Mouse (Mus musculus) 3T3-L1 (cell line): ENCODE results near the gene Rgs3.

Experiments
- DNase-seq: peaks from one replicate; pipeline ENCODE4 v3.0.0-alpha.2; 2015; ENCODE audit warnings: low read depth, low spot score

The Rgs3 gene

DNA sequence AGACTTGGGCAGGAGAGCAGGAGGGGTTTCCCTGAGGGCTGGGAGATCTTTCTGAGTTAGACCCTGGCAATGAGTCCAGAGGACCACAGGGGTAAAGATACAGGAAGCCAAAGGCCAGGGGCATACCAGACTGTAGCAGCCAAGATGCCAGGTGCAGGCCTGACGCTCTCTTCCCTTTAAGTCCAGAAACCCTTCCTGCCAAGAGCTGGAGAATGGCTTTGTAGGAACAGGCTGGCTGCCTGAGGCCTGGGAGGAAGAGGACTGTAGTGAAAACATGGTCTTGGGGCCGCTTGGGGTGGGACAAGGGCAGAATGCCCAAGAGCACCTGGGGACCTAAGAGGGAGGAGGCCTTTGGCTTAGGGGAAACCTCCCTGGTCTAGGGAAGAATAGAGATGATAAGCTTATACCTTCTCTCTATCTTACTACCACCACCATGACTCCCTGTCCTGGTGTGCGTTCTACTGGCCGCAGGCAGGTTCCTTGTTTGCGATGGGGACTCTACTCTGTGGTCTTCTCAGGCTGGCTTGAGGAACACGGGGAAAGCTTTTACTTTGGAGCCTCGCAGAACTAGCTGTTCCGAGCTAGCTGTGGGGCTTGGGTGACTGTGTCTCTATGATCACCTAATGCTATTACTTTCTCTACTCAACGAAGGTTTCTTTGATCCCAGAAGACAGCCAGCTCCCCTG lies 46.4 kb downstream of the Rgs3 start:
- DNase-seq = no peak

DNA sequence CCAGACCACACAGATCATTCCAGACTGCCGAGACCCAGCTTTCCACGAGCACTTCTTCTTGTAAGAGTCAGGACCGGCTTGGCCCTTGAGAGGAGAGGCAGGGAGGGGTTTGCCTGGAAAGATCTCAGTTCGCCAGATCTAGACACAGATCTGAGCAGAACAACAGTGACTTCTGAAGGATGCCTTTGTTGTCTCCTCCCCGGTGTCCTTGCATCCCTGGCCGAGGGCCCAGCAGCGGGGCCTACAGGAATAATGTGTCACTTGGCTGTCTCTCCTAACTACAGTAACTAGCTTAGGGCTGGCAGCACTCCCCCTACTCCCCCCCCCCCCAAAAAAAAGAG lies 46.9 kb downstream of the Rgs3 start:
- no peak for DNase-seq

DNA sequence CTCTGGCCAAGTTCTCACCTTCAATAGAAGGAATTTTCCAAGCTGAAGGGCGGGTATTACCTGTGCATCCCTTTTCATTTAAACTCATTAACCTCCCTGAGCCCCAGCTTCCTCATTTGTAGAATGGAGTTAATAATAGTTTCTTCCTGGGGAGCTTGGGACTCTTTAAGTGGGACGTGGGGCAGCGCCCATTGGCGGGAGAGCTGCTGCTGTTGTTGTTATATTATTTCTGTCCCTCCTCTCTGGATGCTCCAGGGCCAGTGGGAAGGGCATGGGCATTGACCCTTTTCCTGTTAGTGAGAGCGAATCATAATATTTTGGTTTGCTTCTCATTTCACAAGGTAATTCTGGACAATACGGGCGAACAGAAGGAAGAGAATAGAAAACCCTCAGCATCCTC lies 47.3 kb downstream of the Rgs3 start:
- no peak for DNase-seq

DNA sequence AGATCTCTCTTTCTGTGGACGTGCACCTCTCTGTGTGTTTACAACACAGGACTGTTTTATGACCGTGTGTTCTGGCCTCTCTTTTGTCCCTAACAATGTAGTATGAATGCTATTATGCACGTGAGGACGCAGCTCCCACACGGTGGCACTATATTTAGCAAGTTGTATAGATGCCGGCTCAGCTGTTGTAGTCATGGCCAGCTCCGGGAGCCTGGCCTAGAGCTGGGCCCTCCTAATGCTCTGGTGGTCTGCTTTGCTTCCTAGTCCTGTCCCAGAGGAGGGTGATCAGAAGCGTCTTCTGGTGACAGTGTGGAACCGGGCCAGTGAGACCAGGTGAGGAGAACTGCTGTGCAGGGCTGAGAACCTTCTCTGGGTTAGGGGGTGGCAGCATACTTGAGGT lies 47.7 kb downstream of the Rgs3 start:
- DNase-seq = no peak

DNA sequence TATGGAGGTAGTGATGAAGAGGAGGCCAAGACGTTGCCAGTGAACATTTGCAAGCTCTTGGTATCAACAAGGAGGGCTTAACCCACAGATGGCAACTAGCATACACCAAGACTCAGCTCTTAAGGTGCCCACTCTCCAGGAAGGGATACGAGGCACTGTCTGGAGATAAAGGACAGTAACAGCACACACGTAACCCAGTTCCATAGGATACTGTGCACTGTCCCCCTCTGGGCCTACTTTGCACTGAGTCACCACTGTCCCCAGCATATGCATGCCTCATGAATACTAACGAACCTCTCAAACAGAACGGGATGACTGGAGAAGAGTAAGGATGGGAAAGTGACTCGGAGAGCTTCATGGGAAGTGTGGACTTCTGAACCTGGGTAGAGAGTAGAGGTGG lies 48.2 kb downstream of the Rgs3 start:
- DNase-seq = no peak

DNA sequence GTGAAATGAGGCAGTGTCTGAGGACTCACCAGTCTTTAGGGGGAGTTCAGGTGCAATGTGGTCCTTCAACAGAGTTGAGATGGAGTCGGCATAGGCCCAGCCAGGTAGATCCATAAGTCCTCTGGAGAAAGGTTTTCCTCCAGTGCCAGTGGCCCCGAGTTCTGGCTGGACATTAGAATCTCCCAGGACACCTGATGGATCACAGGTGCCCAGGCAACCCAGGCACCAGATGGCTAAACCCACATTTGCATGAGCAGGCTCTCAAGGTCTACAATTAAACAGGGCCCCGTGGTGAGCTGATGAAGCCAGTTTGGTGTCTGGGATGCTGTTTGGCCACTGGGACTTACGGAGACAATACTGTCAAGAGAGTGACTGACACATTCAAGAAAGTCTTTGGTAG lies 49.7 kb downstream of the Rgs3 start:
- no peak for DNase-seq

DNA sequence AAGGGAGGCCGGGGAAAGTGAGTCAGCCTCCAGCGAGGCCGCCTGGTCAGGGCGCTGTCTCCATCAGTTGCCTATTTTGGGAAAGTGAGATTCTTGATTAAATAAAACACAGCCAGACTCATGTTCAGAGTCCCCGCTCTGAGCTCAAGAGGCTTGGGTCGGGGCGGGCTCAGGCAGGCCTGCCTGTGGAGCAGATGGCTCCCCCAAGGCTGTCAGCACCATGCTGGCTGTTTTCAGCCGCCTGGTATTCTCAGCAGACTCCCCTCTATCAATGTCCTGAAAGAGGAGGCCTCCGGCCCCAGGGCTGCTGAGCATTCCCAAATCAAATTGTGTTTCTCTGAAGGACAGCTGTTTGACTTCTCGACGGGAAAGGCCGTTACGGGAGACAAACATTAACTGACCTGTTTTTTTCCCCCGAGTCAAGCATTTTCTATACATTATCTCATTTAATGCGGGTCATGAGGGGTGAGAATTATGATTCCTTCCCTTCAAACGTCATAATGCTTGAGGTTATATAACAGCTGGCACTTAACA lies 50.6 kb downstream of the Rgs3 start:
- no peak for DNase-seq

DNA sequence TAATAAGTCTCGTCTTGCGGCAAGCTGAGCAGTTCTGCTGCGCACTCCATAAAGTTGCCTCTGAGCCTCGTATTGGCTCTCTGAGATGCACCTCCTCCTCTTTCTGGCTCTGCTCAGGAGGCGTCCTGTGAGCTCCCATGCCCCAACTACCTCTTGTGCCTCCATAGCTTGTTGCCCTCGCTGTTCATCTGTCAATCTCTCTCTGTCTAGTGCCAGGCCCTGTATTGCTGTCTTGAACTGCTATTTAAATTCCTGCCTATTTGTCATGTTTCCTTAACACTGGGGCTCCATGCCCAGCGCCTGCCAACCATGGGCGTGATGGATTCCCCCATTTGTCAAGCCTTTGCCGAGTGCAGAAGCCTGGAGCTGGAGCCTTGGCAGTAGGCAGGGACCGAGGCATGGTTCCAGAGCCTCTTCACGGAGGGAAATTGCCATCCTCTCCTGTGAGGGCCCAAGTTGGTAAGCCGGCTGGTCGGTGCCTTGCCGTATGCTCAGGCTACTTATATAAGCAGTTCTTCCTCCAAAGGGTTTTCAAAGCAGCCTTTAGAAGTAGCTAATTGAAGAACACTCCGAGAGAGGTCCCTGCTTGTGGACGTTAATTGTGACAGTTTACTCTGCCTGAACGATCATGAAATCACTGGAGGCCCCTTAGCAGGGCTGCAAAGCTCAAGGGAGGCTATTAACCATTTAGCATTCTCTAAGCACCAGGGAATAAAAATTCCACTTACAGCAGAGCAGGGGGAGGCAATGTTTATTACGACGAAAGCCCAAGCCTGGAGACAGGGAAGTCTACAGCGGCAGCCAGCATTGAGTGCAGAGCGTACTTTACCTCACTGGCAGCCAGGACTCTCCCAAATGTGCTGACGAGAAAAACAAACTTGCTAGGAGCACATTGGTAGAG lies 53.2 kb downstream of the Rgs3 start:
- DNase-seq = no peak

DNA sequence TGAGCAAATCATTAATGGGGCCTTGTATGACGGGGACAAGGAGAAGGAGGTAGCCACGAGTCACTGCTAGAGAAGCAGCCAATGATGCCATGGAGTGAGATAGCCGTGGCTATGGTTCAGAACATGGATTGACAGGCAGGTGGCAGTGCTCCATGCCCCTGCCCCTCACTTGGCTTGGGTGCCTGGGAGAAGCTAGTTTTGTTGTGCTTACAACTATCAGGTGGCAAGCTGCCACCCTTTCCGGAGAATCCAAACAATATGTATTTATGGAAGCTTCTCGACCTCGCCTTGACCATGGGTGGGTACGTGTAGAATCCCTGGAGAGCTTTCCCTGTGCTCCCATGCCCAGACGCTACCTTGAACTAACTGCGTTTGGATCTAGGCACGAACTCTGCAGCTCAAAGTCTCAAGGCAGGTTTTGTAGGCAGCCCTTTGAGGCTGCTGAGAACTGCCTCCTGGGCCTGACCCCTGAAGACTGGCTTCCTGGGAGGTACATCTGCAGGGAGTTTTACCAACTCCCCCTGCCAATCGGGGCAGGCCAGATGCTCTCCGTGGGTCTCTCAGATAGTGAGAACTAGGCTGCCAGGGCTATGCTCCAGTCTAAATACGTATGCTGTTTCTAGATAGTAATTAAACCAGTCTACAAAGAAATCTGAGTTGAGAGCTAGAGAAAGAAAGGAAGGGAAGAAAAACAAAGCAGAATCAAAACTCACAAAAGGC lies 54.2 kb downstream of the Rgs3 start:
- no peak for DNase-seq

DNA sequence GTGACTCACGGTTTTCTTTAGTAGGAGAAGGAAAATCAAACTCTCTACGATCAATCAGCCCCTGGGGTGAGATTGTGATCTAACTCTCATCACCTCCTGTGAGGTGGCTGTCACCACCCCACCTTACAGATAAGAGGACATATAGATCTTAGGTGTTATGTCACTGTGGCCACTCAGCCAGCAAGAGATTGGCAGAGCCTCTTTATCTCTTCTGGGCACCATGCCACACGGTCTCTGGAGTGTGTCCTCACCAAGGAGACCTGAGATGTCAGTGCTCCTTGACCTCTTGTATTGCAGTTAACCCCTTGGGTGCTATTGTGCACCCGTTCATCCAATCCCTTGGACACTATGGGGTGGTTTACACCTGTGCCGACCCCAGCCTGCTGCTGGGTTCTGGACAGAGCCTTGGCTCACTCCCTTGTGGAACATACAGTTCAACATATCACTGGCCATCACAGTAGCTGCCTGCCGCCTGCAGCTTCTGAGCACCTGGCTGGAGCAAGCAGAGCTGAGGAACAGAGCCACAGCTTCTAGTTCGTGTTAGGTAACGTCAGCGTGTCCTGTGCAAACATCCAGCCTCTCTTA lies 58.3 kb downstream of the Rgs3 start:
- no peak for DNase-seq

DNA sequence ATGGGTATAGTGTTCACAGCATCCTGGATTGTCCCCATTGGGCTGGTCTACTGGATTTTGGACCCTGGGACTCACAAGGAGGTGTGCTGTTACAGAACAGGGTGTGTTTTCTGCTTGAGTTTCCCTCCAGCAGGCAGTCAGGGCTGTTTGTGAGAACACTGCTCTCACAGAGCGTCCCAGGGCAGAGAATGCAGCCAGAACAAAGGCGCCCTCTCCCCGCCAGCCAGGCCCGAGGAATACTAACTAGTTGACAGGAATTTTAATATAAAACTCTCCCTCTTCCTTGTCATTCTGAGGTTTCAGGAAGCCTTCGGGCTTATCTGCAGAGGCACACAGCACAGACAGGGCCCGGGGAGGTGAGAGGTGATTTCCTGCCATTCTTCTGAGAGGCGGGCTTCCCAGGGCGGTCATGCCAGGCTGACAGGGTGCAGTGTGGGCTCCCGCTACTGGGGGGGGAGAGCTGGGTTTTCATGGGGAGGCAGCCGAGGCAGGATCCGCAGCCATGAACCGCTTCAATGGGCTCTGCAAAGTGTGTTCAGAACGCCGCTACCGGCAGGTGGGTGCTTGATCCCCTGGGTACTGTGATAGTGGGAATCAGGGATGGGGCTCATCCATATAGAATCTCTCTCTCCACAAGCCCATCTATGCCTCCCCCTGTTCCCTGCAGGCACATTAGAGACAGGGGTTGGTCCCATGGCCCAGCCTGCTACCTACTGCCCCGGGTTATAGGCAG lies 59.8 kb downstream of the Rgs3 start:
- no peak for DNase-seq

DNA sequence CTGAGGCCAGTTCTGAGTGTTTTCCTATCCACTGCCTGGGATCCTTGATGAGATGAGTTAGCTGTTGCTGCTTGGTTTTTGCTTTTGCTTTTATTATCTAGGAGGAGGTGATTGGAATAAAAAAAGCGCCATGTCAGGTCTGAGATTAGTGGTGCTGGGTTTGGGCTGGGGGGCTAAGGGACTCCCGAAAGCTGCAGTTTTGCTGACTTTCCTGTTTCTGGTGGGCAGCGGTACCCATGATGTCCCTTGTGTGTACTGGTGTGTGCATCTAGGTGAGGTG lies 60.3 kb downstream of the Rgs3 start:
- no peak for DNase-seq

DNA sequence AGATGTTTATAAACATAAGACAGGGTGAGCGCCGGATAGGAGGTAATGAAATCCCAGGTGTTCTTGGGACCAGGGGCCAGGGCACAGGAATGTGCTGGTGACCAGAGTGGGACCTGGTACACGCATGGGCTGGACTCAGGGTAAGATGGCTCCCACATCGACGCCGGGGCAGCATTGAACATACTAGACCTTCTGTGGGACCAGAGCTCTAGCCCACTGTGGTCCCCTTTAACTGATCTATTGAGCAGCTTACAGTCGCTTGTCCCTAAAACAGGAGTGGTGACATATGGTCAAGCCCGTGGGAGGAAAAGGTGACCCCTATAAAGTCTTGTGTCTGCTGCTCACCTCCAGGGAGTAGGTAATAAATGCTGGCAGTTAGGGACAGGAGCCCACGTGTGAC lies 61.5 kb downstream of the Rgs3 start:
- no peak for DNase-seq

DNA sequence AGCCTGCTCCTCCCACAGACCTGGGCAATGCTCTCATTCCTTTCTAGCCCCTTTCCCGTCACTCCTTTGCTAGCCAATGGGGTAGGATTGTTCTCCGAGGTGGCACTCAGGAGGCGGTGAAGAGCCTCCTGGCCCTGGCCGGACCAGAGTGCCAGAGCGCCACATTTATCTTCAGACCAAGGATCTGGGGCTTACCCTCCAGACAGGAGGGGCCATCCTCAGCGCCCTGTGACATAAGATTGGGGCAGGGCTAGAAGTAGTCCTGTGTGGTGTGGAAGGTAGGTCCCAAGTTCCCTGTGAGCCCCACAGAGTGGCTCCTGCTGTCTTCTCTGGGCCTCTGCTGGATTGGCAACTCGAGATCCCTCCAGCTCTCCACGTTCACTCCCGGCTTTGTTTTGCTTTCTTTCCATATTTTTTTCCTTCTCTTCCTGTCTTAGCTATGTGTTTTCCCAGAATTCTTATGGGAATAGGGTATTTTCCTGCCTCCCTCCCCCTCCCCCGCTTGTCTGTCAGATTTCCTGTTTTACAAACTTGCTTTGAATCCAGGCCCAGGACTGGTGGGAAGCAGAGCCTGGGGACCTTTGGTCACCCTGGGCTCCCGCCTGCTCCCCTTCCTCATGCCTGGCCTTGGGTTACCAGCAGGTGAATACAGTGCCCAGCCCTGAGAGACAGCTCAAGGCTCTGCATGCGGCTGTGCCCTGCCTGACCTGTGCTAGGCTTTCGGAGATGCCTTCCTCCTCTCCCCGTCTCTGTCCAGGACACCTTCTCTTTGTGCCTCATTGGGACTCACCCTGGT lies 62.4 kb downstream of the Rgs3 start:
- DNase-seq = no peak

DNA sequence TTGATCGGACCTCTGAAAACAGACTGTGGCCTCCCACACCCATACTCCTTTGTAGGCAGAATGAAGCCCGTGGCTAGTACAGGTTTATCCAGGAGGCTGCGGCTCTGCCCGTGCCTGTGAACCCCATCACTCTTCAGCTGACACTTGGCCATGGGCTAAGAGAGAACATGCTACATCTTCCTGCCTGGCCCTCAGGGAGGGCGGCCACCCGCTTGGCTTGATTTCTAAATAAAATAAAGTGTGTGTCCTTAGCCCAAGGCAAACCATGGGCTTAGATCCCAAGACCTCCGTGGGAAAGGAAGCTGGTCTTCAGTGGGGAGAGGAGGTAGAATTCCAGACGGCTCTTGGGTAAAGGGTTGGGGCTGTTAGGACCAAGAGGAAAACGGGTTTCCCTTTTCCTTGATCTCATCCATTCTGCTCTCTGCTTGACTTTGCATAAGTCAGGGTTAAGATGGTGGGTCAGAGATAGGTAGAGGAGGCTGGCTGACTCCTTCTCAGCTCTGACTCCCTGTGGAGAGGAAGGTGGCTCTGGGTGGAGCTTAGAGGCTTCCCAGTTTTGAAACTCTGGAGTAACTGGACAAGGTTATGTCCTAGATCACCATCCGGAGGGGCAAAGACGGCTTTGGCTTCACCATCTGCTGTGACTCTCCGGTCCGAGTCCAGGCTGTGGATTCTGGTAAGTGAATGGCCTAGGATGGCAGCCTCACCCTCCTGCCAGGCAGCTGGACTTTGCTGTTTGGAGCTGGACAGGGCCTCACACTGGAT lies 63.8 kb downstream of the Rgs3 start:
- no peak for DNase-seq

DNA sequence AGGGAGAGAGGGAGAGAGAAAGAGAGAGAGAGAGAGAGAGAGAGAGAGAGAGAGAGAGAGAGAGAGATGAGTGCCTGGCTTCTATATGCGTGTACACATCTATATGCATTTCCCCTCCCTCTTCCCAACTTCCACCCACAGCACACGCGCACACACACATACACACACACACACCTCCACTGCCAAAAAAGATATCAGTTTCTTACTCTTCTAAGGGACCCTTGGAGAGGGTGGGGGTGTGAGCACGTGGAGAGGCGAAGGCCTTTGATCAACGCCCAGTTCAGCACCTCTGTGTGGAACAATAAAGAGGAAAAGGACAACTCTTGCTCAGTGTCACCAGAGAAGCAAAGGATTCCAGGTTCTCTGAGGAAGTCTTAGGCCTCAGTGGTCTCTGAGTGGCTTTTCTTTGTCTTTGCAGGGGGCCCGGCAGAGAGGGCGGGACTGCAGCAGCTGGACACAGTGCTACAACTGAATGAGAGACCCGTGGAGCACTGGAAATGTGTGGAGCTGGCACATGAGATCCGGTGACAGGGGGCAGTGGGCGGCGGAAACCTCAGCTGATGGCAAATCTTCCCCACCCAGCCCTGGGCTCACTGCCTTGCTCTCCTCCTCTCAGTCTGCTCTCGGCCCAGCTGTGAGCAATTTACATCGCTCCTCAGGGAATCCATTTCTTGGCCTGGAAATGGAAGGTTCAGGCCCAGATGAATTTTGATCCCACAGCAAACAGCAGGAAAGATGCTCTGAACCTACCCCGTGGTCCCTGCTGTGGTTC lies 65.2 kb downstream of the Rgs3 start:
- peak; percentile 63 for DNase-seq

DNA sequence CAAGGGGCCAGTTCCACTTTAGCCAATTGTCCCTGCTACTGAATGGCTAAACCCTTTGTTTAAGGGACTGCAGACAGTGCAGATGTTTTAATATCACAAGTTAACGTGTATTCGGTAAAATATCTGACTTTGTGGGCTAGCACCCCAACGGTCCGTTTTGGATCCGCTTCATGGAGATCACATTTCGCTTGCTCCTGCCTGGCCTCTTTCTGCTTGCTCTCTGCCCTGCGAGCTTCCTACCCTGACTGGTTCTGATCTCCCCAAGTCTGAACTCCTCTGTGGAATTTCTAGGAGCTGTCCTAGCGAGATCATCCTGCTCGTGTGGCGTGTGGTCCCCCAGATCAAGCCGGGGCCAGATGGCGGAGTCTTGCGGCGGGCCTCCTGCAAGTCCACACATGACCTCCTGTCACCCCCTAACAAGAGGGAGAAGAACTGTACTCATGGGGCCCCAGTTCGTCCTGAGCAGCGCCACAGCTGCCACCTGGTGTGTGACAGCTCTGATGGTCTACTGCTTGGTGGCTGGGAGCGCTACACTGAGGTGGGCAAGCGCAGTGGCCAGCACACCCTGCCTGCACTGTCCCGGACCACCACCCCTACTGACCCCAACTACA lies 65.9 kb downstream of the Rgs3 start:
- no peak for DNase-seq

DNA sequence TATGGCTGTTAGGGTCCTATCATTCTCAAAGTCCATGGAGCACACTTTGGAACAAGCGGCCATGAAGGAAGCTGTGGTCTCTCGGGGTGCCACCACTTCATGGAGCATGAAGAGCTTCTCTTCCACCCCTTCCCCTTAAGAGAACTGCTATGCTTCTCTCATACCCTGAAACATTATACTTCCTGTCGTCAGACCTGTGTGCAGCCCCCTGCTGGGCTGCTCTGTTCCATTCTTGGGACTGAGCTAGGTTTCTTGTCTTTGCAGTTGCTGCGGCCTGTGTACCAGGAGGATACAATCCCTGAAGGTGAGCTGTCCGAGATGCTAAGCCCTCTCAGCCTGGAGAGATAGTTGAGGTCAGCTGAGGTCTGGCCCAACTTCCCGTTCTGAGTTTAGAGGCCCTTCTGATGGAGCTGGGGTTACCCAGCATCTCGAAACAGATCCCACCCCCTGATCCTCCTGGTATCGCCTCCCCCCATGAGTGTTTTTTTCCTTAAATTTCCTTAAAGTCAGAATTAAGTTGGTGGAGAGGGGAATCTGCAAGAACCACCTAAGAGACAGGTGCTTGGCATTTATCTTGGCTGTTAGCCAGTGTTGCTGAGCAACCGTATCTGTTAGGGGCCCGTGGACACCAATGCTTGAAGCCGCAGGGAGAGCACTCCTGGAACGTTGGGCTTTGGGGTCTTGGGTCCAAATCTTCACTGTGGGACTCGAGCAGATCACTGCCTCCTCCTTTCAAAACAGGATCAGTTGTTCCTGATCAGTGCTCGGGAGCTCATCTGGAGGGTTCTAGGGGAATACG lies 66.8 kb downstream of the Rgs3 start:
- no peak for DNase-seq
